Mouse (Mus musculus): ENCODE results near the gene Trub2. TPM values are rescaled to one million over a fixed set of nuclear protein-coding genes. Genes with fewer than 3 reads are reported as not detected.

Gene Trub2
- total and polyA plus RNA-seq, 3 experiments, result 7.9 to 66.4 (median 30.5) TPM

DNA sequence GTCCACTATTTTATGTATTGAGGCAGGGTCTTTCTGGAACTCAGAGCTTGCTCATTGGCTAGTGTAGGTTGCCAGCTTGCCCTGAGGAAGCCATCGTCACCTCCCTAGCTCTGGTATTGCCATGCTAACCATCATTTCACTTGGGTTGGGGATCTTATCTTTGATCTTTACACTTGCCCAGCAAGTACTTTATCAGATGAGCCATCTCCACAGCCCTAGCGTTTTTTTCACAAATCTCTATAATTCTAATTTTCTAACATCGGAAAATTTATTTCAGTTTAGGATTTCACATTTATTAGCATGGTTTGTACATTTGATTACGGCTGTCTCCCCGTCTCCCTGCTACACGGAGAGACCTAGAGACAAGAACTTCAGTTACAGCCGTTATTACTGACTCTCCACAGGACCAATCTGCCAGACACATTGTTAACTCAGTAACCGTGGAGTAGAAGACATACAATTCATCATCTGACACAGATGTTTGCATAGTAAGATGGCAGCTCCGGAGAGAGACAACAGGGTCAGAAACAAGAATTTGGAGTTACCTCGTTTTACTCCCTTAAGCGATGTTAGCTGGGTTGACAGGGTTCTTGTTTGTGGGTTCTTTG, 38.1 kb upstream of the Trub2 start:
- no peak for DNase-seq (ENCODE audit: low spot score)
- no peak for TF ChIP-seq GATA2 (IDR thresholded peaks at IDR 0.05; ENCODE audit: borderline replicate concordance, low read depth, low read length)
- TF ChIP-seq CTCF (IDR thresholded peaks at IDR 0.05; ENCODE audit: low read depth, low read length), result no peak
- no peak for TF ChIP-seq GATA1 (IDR thresholded peaks at IDR 0.05; ENCODE audit: borderline replicate concordance, low read length)
- no peak for TF ChIP-seq POLR2AphosphoS5 (IDR thresholded peaks at IDR 0.05; ENCODE audit: insufficient replicate concordance, low read depth, low read length)
- TF ChIP-seq TAL1 (conservative IDR thresholded peaks at IDR 0.05; ENCODE audit: low read depth, low read length), result no peak
- Histone ChIP-seq H3K36me3 (replicated peaks) (peaks cover 34% of the 10 kb centered on the region), H3K4me1 (ENCODE audit: insufficient read depth, low read depth, low read length) (peaks cover 32% of the 10 kb centered on the region), H3K27me3 (ENCODE audit: insufficient read depth, low read length) (no peaks in the 10 kb centered on the region), H3K4me3 (ENCODE audit: low read depth, low read length) (peak overlapping the region; percentile 96), H3K9me3 (replicated peaks) (no peaks in the 10 kb centered on the region)
- no peak for ATAC-seq (ENCODE audit: extremely low read depth, insufficient number of reproducible peaks, low FRiP score, poor library complexity, severe bottlenecking)

DNA sequence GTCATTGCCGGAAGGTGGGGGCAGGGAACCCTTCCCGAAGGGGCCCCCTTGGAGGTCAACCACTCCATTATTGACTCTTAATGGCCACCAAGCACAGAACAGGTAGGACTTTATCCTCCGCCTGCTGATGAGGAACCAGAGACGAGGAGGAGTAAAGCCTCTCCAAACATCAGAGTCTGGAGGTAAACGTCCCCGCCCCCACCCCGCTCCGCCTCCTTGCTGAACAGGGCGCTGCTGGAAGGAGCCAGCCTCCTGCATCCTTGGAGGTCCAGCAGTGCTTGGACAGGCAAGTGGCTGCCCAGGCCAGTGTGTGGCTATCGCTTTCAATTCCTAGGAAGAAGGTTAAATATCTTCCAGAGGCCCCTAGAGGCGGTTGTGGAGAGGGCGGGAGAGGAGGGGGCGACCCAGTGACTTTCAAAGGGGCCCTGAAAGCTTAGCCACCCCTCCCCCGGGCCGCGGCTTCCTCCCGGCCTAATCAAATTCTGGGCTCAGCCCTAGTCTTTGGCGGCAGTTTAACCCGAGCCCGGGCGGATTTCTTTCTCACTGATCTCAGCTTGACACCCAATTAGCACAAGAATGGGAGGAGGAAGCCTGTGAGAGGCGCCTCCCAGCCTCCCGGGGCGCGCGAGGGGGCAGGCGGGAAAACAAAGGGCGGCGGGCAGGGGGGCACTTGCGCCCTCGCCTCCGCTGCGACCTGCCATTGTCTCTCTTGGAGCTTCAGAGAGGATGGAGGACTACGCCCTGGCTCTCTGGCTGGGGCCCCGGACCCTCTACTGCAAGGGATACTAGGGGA, 31.9 kb upstream of the Trub2 start, which contains the start of gene Urm1:
Gene Urm1, plus strand, starts transcription at position 51 of the 793 bp plus-strand sequence.
- no peak for ATAC-seq (ENCODE audit: extremely low read depth, insufficient number of reproducible peaks, low FRiP score, poor library complexity, severe bottlenecking)
- Histone ChIP-seq H3K27me3 (ENCODE audit: insufficient read depth, low read length) (no peaks in the 10 kb centered on the region), H3K4me1 (ENCODE audit: insufficient read depth, low read depth, low read length) (peaks cover 33% of the 10 kb centered on the region), H3K4me3 (ENCODE audit: low read depth, low read length) (peak within 1 kb of the TSS; percentile 71), H3K9me3 (replicated peaks) (no peaks in the 10 kb centered on the region), H3K36me3 (replicated peaks) (peaks cover 14% of the 10 kb centered on the region)
- TF ChIP-seq CTCF (IDR thresholded peaks at IDR 0.05; ENCODE audit: low read depth, low read length) (no peak), TAL1 (conservative IDR thresholded peaks at IDR 0.05; ENCODE audit: low read depth, low read length) (no peak), GATA2 (IDR thresholded peaks at IDR 0.05; ENCODE audit: borderline replicate concordance, low read depth, low read length) (no peak), GATA1 (IDR thresholded peaks at IDR 0.05; ENCODE audit: borderline replicate concordance, low read length) (no peak), POLR2AphosphoS5 (IDR thresholded peaks at IDR 0.05; ENCODE audit: insufficient replicate concordance, low read depth, low read length) (no peak)
- peak; percentile 76 for DNase-seq (ENCODE audit: low spot score)

DNA sequence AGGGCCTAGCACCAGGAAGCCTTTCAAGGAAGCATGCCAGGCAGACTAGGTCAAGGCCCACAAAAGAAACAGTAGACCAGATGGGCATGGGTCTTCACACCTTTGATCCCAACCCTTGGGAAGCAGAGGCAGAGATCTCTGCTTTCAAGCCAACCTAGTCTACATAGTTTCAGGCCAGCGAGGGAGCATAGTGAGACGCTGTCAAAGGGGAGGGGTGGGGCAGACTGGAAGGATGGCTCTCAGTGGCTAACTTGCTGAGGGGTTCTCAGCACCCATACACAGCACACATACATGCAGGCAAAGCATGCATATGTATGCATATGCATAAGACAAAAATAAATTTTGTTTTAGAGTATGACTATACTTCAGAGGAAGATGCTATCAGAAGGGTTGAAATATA, 31.1 kb upstream of the Trub2 start:
- TF ChIP-seq CTCF (IDR thresholded peaks at IDR 0.05; ENCODE audit: low read depth, low read length) (no peak), GATA1 (IDR thresholded peaks at IDR 0.05; ENCODE audit: borderline replicate concordance, low read length) (no peak), POLR2AphosphoS5 (IDR thresholded peaks at IDR 0.05; ENCODE audit: insufficient replicate concordance, low read depth, low read length) (no peak), GATA2 (IDR thresholded peaks at IDR 0.05; ENCODE audit: borderline replicate concordance, low read depth, low read length) (no peak), TAL1 (conservative IDR thresholded peaks at IDR 0.05; ENCODE audit: low read depth, low read length) (no peak)
- DNase-seq (ENCODE audit: low spot score), result no peak
- Histone ChIP-seq H3K9me3 (replicated peaks) (no peaks in the 10 kb centered on the region), H3K36me3 (replicated peaks) (peaks cover 20% of the 10 kb centered on the region), H3K4me3 (ENCODE audit: low read depth, low read length) (no peak overlapping the region; the same call in 1 of the 2 replicates), H3K27me3 (ENCODE audit: insufficient read depth, low read length) (no peaks in the 10 kb centered on the region), H3K4me1 (ENCODE audit: insufficient read depth, low read depth, low read length) (peaks cover 30% of the 10 kb centered on the region)
- ATAC-seq (ENCODE audit: extremely low read depth, insufficient number of reproducible peaks, low FRiP score, poor library complexity, severe bottlenecking), result no peak

DNA sequence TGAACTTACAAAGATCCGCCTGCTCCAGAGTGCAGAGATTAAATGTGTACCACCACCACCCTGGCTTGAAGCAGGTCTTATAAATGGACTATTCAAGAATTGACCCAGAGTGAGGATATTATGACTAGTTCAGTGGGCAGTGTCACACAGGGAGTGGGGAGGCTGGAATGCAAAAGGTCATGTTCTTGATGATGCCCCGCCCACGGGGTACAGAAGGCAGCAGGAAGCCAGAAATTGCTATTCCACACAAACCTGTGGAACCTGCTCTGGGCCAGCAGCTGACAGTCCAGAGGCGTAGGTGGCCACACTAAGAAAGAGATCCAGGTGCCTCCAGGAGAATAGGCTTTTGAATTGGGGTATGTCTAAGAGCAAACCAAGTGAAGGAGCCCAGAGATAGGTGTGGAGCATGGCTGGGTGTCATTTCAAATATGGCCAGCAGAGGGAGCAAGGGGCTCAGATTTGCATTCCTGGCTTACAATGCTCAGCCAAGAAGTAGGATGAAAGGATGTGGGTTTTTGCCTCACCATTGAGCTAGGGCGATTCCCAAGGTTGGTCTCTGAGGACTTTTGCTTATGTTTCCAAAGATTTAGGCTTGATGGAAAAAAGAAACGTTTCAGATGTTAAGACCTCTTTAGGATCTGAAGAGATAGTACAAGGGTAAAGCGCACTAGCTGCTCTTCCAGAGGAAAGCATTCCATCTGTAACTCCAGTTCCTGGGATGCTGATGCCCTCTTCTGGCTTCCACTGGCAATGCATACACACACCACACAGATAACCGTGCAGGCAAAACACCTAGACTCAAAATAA, 29.3 kb upstream of the Trub2 start:
- ATAC-seq (ENCODE audit: extremely low read depth, insufficient number of reproducible peaks, low FRiP score, poor library complexity, severe bottlenecking) (peak; percentile 22; the same call in 1 of the 2 replicates), DNase-seq (ENCODE audit: low spot score) (peak; percentile 65)
- peaks cover 30% of the 10 kb centered on the region for H3K4me1 ChIP-seq (ENCODE audit: insufficient read depth, low read depth, low read length)
- H3K36me3 ChIP-seq (replicated peaks), result peaks cover 30% of the 10 kb centered on the region
- H3K4me3 ChIP-seq (ENCODE audit: low read depth, low read length), result no peak overlapping the region
- no peak for TF ChIP-seq POLR2AphosphoS5 (IDR thresholded peaks at IDR 0.05; ENCODE audit: insufficient replicate concordance, low read depth, low read length)
- TF ChIP-seq GATA2 (IDR thresholded peaks at IDR 0.05; ENCODE audit: borderline replicate concordance, low read depth, low read length), result no peak
- TF ChIP-seq GATA1 (IDR thresholded peaks at IDR 0.05; ENCODE audit: borderline replicate concordance, low read length), result no peak
- no peak for TF ChIP-seq TAL1 (conservative IDR thresholded peaks at IDR 0.05; ENCODE audit: low read depth, low read length)
- TF ChIP-seq CTCF (IDR thresholded peaks at IDR 0.05; ENCODE audit: low read depth, low read length), result peak; percentile 96
- H3K27me3 ChIP-seq (ENCODE audit: insufficient read depth, low read length), result no peaks in the 10 kb centered on the region
- no peaks in the 10 kb centered on the region for H3K9me3 ChIP-seq (replicated peaks)

DNA sequence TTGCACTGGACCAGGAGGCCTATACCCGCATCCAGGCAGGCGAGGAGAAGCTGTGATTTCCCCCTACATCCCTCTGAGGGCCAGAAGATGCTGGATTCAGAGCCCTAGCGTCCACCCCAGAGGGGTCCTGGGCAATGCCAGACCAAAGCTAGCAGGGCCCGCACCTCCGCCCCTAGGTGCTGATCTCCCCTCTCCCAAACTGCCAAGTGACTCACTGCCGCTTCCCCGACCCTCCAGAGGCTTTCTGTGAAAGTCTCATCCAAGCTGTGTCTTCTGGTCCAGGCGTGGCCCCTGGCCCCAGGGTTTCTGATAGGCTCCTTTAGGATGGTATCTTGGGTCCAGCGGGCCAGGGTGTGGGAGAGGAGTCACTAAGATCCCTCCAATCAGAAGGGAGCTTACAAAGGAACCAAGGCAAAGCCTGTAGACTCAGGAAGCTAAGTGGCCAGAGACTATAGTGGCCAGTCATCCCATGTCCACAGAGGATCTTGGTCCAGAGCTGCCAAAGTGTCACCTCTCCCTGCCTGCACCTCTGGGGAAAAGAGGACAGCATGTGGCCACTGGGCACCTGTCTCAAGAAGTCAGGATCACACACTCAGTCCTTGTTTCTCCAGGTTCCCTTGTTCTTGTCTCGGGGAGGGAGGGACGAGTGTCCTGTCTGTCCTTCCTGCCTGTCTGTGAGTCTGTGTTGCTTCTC, 27.5 kb upstream of the Trub2 start:
- Histone ChIP-seq H3K9me3 (replicated peaks) (no peaks in the 10 kb centered on the region), H3K27me3 (ENCODE audit: insufficient read depth, low read length) (no peaks in the 10 kb centered on the region), H3K4me1 (ENCODE audit: insufficient read depth, low read depth, low read length) (peaks cover 28% of the 10 kb centered on the region), H3K36me3 (replicated peaks) (peaks cover 48% of the 10 kb centered on the region), H3K4me3 (ENCODE audit: low read depth, low read length) (no peak overlapping the region)
- ATAC-seq (ENCODE audit: extremely low read depth, insufficient number of reproducible peaks, low FRiP score, poor library complexity, severe bottlenecking) (no peak), DNase-seq (ENCODE audit: low spot score) (no peak)
- no peak for TF ChIP-seq POLR2AphosphoS5 (IDR thresholded peaks at IDR 0.05; ENCODE audit: insufficient replicate concordance, low read depth, low read length)
- no peak for TF ChIP-seq CTCF (IDR thresholded peaks at IDR 0.05; ENCODE audit: low read depth, low read length)
- no peak for TF ChIP-seq GATA1 (IDR thresholded peaks at IDR 0.05; ENCODE audit: borderline replicate concordance, low read length)
- TF ChIP-seq TAL1 (conservative IDR thresholded peaks at IDR 0.05; ENCODE audit: low read depth, low read length), result no peak
- TF ChIP-seq GATA2 (IDR thresholded peaks at IDR 0.05; ENCODE audit: borderline replicate concordance, low read depth, low read length), result no peak
